Mouse (Mus musculus) MEL (cell line): ENCODE data around the gene Carf. TPM values are rescaled to one million over a fixed set of nuclear protein-coding genes. Genes with fewer than 3 reads are reported as not detected.
A peak's percentile ranks its signal among the peaks of the same experiment; 100 is the strongest.

Experiments
- DNase-seq: peaks from one replicate; pipeline ENCODE4 v3.0.0; 2011; ENCODE audit warnings: low read depth, low spot score
- H3K27ac ChIP-seq: 2 replicates; pipeline ENCODE4 v1.5.1; 2012; ENCODE audit warnings: low read depth, mild to moderate bottlenecking, control low read depth, low read length, moderate library complexity; ENCODE audit not compliant: control insufficient read depth
- H3K27me3 ChIP-seq, 2 experiments: fragments of 150-350 bp in 1 of 2; sonication (generic) in 1 of 2; 2 replicates each; pipeline ENCODE4 v1.6.1; 2012; ENCODE audit warnings: low read length in 2 of 2, mild to moderate bottlenecking in 2 of 2, improper control_type of control experiment in 1 of 2, moderate library complexity in 1 of 2; ENCODE audit not compliant: insufficient read depth in 2 of 2, control insufficient read depth in 1 of 2
- H3K36me3 ChIP-seq, 2 experiments: 2 replicates each; pipeline ENCODE4 v1.6.1; 2012 to 2014; ENCODE audit warnings: low read length in 2 of 2, improper control_type of control experiment in 1 of 2, inconsistent platforms in 1 of 2, mild to moderate bottlenecking in 1 of 2; ENCODE audit not compliant: insufficient read depth in 2 of 2, control insufficient read depth in 1 of 2
- H3K4me1 ChIP-seq, 2 experiments: fragments of 150-350 bp in 1 of 2; sonication (generic) in 1 of 2; 2 replicates each; pipeline ENCODE4 v1.6.1; 2012; ENCODE audit warnings: low read length in 2 of 2, improper control_type of control experiment in 1 of 2, mild to moderate bottlenecking in 1 of 2; ENCODE audit not compliant: insufficient read depth in 2 of 2, control insufficient read depth in 1 of 2
- H3K4me3 ChIP-seq, 2 experiments: fragments of 150-350 bp in 1 of 2; sonication (generic) in 1 of 2; 2 replicates each; pipeline ENCODE4 v1.5.1; 2012; ENCODE audit warnings: low read depth in 2 of 2, low read length in 2 of 2, mild to moderate bottlenecking in 2 of 2, moderate library complexity in 2 of 2, control low read depth in 1 of 2, improper control_type of control experiment in 1 of 2; ENCODE audit not compliant: control insufficient read depth in 1 of 2, insufficient read depth in 1 of 2
- H3K79me2 ChIP-seq: 2 replicates; pipeline ENCODE4 v1.6.1; 2012; ENCODE audit warnings: mild to moderate bottlenecking, low read length, moderate library complexity; ENCODE audit not compliant: control insufficient read depth, poor library complexity, insufficient read depth
- H3K9ac ChIP-seq: 2 replicates; pipeline ENCODE4 v1.6.1; 2012; ENCODE audit warnings: low read depth, mild to moderate bottlenecking, control low read depth, low read length, moderate library complexity; ENCODE audit not compliant: control insufficient read depth, poor library complexity, severe bottlenecking
- H3K9me3 ChIP-seq: fragments of 150-350 bp; sonication (generic); replicated peaks from 2 replicates; pipeline ENCODE4 v1.6.1; 2012; ENCODE audit warnings: mild to moderate bottlenecking, low read length, improper control_type of control experiment, moderate library complexity; ENCODE audit not compliant: insufficient read depth
- BHLHE40 ChIP-seq: IDR thresholded peaks from 2 replicates; pipeline ENCODE4 v1.6.1; 2012; ENCODE audit warnings: low read depth, mild to moderate bottlenecking, inconsistent platforms, low read length, improper control_type of control experiment, borderline replicate concordance
- CHD2 ChIP-seq: IDR thresholded peaks from 2 replicates; pipeline ENCODE4 v1.6.1; 2011; ENCODE audit warnings: low read length, improper control_type of control experiment
- CTCF ChIP-seq, 3 experiments: IDR thresholded peaks in 2 of 3; conservative IDR thresholded peaks in 1 of 3; 2 replicates each; pipeline ENCODE4 v1.5.1; 2011 to 2012; ENCODE audit warnings: low read length in 3 of 3, low read depth in 2 of 3, mild to moderate bottlenecking in 2 of 3, improper control_type of control experiment in 1 of 3, inconsistent platforms in 1 of 3, mixed read lengths in 1 of 3, moderate library complexity in 1 of 3; ENCODE audit not compliant: control insufficient read depth in 1 of 3, insufficient read depth in 1 of 3, poor library complexity in 1 of 3, severe bottlenecking in 1 of 3
- E2F4 ChIP-seq: IDR thresholded peaks from 2 replicates; pipeline ENCODE4 v1.6.1; 2011; ENCODE audit warnings: low read depth, low read length, improper control_type of control experiment, borderline replicate concordance
- ELF1 ChIP-seq: IDR thresholded peaks from 2 replicates; pipeline ENCODE4 v1.6.1; 2014; ENCODE audit warnings: low read depth, mild to moderate bottlenecking, inconsistent platforms, low read length, improper control_type of control experiment, moderate library complexity
- EP300 ChIP-seq, 2 experiments: IDR thresholded peaks; 2 replicates each; pipeline ENCODE4 v1.6.1; 2011; ENCODE audit warnings: improper control_type of control experiment in 2 of 2, low read length in 2 of 2, low read depth in 1 of 2, mild to moderate bottlenecking in 1 of 2
- ETS1 ChIP-seq: IDR thresholded peaks from 2 replicates; pipeline ENCODE4 v1.6.1; 2012; ENCODE audit warnings: low read depth, mild to moderate bottlenecking, inconsistent platforms, low read length, improper control_type of control experiment, moderate library complexity
- GABPA ChIP-seq: IDR thresholded peaks from 2 replicates; pipeline ENCODE4 v1.6.1; 2012; ENCODE audit warnings: low read depth, mild to moderate bottlenecking, inconsistent platforms, low read length, improper control_type of control experiment, moderate library complexity
- GATA1 ChIP-seq: IDR thresholded peaks from 2 replicates; pipeline ENCODE4 v1.6.1; 2011; ENCODE audit warnings: low read depth, low read length, improper control_type of control experiment
- HCFC1 ChIP-seq: IDR thresholded peaks from 2 replicates; pipeline ENCODE4 v1.6.1; 2012; ENCODE audit warnings: low read depth, mild to moderate bottlenecking, inconsistent platforms, low read length, improper control_type of control experiment, moderate library complexity
- JUND ChIP-seq: IDR thresholded peaks from 2 replicates; pipeline ENCODE4 v1.6.1; 2011; ENCODE audit warnings: low read depth, mild to moderate bottlenecking, improper control_type of control experiment, low read length
- KAT2A ChIP-seq: conservative IDR thresholded peaks from 2 replicates; pipeline ENCODE4 v1.6.1; 2012; ENCODE audit warnings: low read depth, low read length, improper control_type of control experiment, inconsistent platforms
- MAFK ChIP-seq: IDR thresholded peaks from 2 replicates; pipeline ENCODE4 v1.6.1; 2011; ENCODE audit warnings: low read depth, mild to moderate bottlenecking, low read length, improper control_type of control experiment, borderline replicate concordance
- MAX ChIP-seq: IDR thresholded peaks from 2 replicates; pipeline ENCODE4 v1.6.1; 2011; ENCODE audit warnings: low read length, improper control_type of control experiment
- MAZ ChIP-seq: IDR thresholded peaks from 2 replicates; pipeline ENCODE4 v1.6.1; 2012; ENCODE audit warnings: low read depth, mild to moderate bottlenecking, inconsistent platforms, low read length, improper control_type of control experiment
- MEF2A ChIP-seq: IDR thresholded peaks from 2 replicates; pipeline ENCODE4 v1.6.1; 2014; ENCODE audit warnings: low read depth, mild to moderate bottlenecking, inconsistent platforms, low read length, improper control_type of control experiment; ENCODE audit not compliant: poor library complexity, insufficient replicate concordance, severe bottlenecking; ENCODE audit errors: extremely low read depth
- MXI1 ChIP-seq: IDR thresholded peaks from 2 replicates; pipeline ENCODE4 v1.6.1; 2011; ENCODE audit warnings: mild to moderate bottlenecking, low read depth, low read length, improper control_type of control experiment
- MYB ChIP-seq: IDR thresholded peaks from 2 replicates; pipeline ENCODE4 v1.6.1; 2011; ENCODE audit warnings: mild to moderate bottlenecking, low read depth, low read length, improper control_type of control experiment
- MYC ChIP-seq: IDR thresholded peaks from 2 replicates; pipeline ENCODE4 v1.6.1; 2011; ENCODE audit warnings: low read depth, mild to moderate bottlenecking, low read length, improper control_type of control experiment, moderate library complexity
- NELFE ChIP-seq: IDR thresholded peaks from 2 replicates; pipeline ENCODE4 v1.6.1; 2011; ENCODE audit warnings: low read depth, low read length, improper control_type of control experiment
- NRF1 ChIP-seq: IDR thresholded peaks from 2 replicates; pipeline ENCODE4 v1.6.1; 2014; ENCODE audit warnings: low read depth, mild to moderate bottlenecking, inconsistent platforms, low read length, improper control_type of control experiment, moderate library complexity; ENCODE audit not compliant: poor library complexity, insufficient read depth, severe bottlenecking
- POLR2A ChIP-seq, 2 experiments: IDR thresholded peaks; 2 replicates each; pipeline ENCODE4 v1.6.1; 2011 to 2012; ENCODE audit warnings: low read length in 2 of 2, mild to moderate bottlenecking in 2 of 2, control low read depth in 1 of 2, improper control_type of control experiment in 1 of 2, low read depth in 1 of 2, moderate library complexity in 1 of 2; ENCODE audit not compliant: control insufficient read depth in 1 of 2, insufficient read depth in 1 of 2, poor library complexity in 1 of 2
- POLR2AphosphoS2 ChIP-seq: IDR thresholded peaks from 2 replicates; pipeline ENCODE4 v1.6.1; 2011; ENCODE audit warnings: low read length, improper control_type of control experiment
- POLR2AphosphoS5 ChIP-seq: IDR thresholded peaks from 2 replicates; pipeline ENCODE4 v1.6.1; 2012; ENCODE audit warnings: low read depth, borderline replicate concordance, mild to moderate bottlenecking, inconsistent platforms, low read length, moderate library complexity, mixed read lengths
- RAD21 ChIP-seq: IDR thresholded peaks from 2 replicates; pipeline ENCODE4 v1.6.1; 2011; ENCODE audit warnings: mild to moderate bottlenecking, low read depth, low read length, improper control_type of control experiment
- RCOR1 ChIP-seq: IDR thresholded peaks from 2 replicates; pipeline ENCODE4 v1.6.1; 2012; ENCODE audit warnings: low read depth, mild to moderate bottlenecking, inconsistent platforms, low read length, improper control_type of control experiment
- SIN3A ChIP-seq: IDR thresholded peaks from 2 replicates; pipeline ENCODE4 v1.6.1; 2012; ENCODE audit warnings: low read length, improper control_type of control experiment, inconsistent platforms
- TAL1 ChIP-seq: IDR thresholded peaks from 2 replicates; pipeline ENCODE4 v1.6.1; 2012; ENCODE audit warnings: mild to moderate bottlenecking, inconsistent platforms, low read length, moderate library complexity, mixed read lengths
- TBP ChIP-seq: IDR thresholded peaks from 2 replicates; pipeline ENCODE4 v1.8.0; 2011; ENCODE audit warnings: low read depth, low read length, improper control_type of control experiment
- TCF12 ChIP-seq: IDR thresholded peaks from 2 replicates; pipeline ENCODE4 v1.6.1; 2014; ENCODE audit warnings: low read depth, mild to moderate bottlenecking, inconsistent platforms, low read length, improper control_type of control experiment, moderate library complexity
- UBTF ChIP-seq: IDR thresholded peaks from 2 replicates; pipeline ENCODE4 v1.6.1; 2012; ENCODE audit warnings: low read depth, mild to moderate bottlenecking, inconsistent platforms, low read length, improper control_type of control experiment, moderate library complexity, borderline replicate concordance; ENCODE audit not compliant: insufficient read depth
- USF1 ChIP-seq: IDR thresholded peaks from 2 replicates; pipeline ENCODE4 v1.6.1; 2014; ENCODE audit warnings: low read depth, mild to moderate bottlenecking, inconsistent platforms, low read length, improper control_type of control experiment, moderate library complexity
- ZKSCAN1 ChIP-seq: IDR thresholded peaks from 2 replicates; pipeline ENCODE4 v1.6.1; 2012; ENCODE audit warnings: low read depth, mild to moderate bottlenecking, inconsistent platforms, low read length, improper control_type of control experiment, moderate library complexity
- ZMIZ1 ChIP-seq: IDR thresholded peaks from 2 replicates; pipeline ENCODE4 v1.6.1; 2012; ENCODE audit warnings: low read depth, mild to moderate bottlenecking, inconsistent platforms, low read length, improper control_type of control experiment, moderate library complexity
- ZNF384 ChIP-seq: IDR thresholded peaks from 2 replicates; pipeline ENCODE4 v1.6.1; 2012; ENCODE audit warnings: low read depth, mild to moderate bottlenecking, inconsistent platforms, low read length, improper control_type of control experiment
- polyA plus RNA-seq, 2 experiments: library from polyadenylated mRNA; stranded (reverse) in 1 of 2; unstranded in 1 of 2; fragments of >175 nt in 1 of 2; fragments of >200 nt in 1 of 2; gene quantifications; 2 replicates each; pipeline versions ENCODE4 v1.2.1 to v1.2.4; 2012; ENCODE audit warnings: low replicate concordance in 2 of 2, low read depth in 1 of 2; ENCODE audit not compliant: insufficient read length in 2 of 2, insufficient read depth in 1 of 2, missing spikeins in 1 of 2
- total RNA-seq: library from RNA; depleted of rRNA; stranded (reverse); fragments of 300-350 nt; gene quantifications from 2 replicates; pipeline ENCODE4 v1.2.3, GENCODE M21; 2012

Carf gene
- total and polyA plus RNA-seq, 3 experiments = 3.7 to 6.1 TPM; not detected in 1

GRCm38 (mm10) chr1:60097277-60098023 is 597 bp upstream of the Carf start:
- Histone ChIP-seq H3K36me3 (peaks cover 16 to 21% of the 10 kb centered on the region in 2 experiments), H3K9ac (peak overlapping the region; percentile 93), H3K27me3 (no peaks in the 10 kb centered on the region), H3K9me3 (no peaks in the 10 kb centered on the region), H3K27ac (peak overlapping the region; percentile 98), H3K4me1 (peaks cover 2 to 8% of the 10 kb centered on the region in 2 experiments; a peak in 2 of 4 replicates), H3K4me3 (peak overlapping the region; percentile 66 to 92), H3K79me2 (peaks cover 30% of the 10 kb centered on the region)
- peak; percentile 92 for DNase-seq
- TF ChIP-seq MYB (0 out of 2 replicates have a peak, but pooled peaks have one; percentile 38), GATA1 (peak; percentile 24; the same call in 1 of the 2 replicates), SIN3A (peak; percentile 92; the same call in 1 of the 2 replicates), BHLHE40 (no peak), UBTF (no peak), USF1 (peak; percentile 65; the same call in 1 of the 2 replicates), CHD2 (no peak), TBP (peak; percentile 49; the same call in 1 of the 2 replicates), ELF1 (no peak), MAX (no peak; the same call in 1 of the 2 replicates), RCOR1 (no peak; the same call in none of the 2 replicates), TAL1 (no peak), POLR2AphosphoS2 (peak; percentile 65), NRF1 (peak; percentile 39; the same call in 1 of the 2 replicates), ZNF384 (no peak), RAD21 (no peak), POLR2AphosphoS5 (no peak; the same call in 1 of the 2 replicates), E2F4 (no peak), JUND (no peak), MAFK (no peak), CTCF (IDR thresholded peaks at IDR 0.05 in 2 of 3, conservative IDR thresholded peaks at IDR 0.05 in 1 of 3; ENCODE audit: control insufficient read depth in 1 of 3, insufficient read depth in 1 of 3, low read depth in 2 of 3, low read length in 3 of 3, poor library complexity in 1 of 3, severe bottlenecking in 1 of 3) (no peak), ZMIZ1 (peak; percentile 64; the same call in 1 of the 2 replicates), POLR2A (IDR thresholded peaks at IDR 0.05; ENCODE audit: control insufficient read depth in 1 of 2, insufficient read depth in 1 of 2, low read depth in 1 of 2, low read length in 2 of 2, poor library complexity in 1 of 2) (peak; percentile 55 to 58; a peak in 2 of 4 replicates), ZKSCAN1 (no peak), KAT2A (peak; percentile 90), MXI1 (peak; percentile 95), MAZ (no peak), MYC (no peak), HCFC1 (peak; percentile 97), ETS1 (peak; percentile 53; the same call in 1 of the 2 replicates), GABPA (no peak), TCF12 (peak; percentile 12; the same call in 1 of the 2 replicates), NELFE (0 out of 2 replicates have a peak, but pooled peaks have one; percentile 7), MEF2A (0 out of 2 replicates have a peak, but pooled peaks have one; percentile 33), EP300 (IDR thresholded peaks at IDR 0.05; ENCODE audit: low read depth in 1 of 2, low read length in 2 of 2) (no peak; a peak in 1 of 4 replicates)
